Mouse (Mus musculus) intestine, embryonic 15.5 days (tissue): ENCODE data around the gene Ccr8. TPM values are rescaled to one million over a fixed set of nuclear protein-coding genes. Genes with fewer than 3 reads are reported as not detected.
"Not testable (repeated sequence)": the region's sequence is repeated elsewhere in the genome, so short reads cannot be mapped to it uniquely, and the experiment has no call there.

ENCODE experiments used
- ATAC-seq: fragments of 200-750 bp; cut with Nextera tagmentation; 2 replicates; pipeline ENCODE4 v1.8.0; 2017; ENCODE audit warnings: moderate TSS enrichment, moderate library complexity
- H3K27ac ChIP-seq: fragments of 300-500 bp; sonication (generic); 2 replicates; pipeline ENCODE4 v1.5.1; 2015; ENCODE audit warnings: mild to moderate bottlenecking, inconsistent platforms
- H3K27me3 ChIP-seq: fragments of 300-500 bp; sonication (generic); replicated peaks from 2 replicates; pipeline ENCODE4 v1.6.1; 2015; ENCODE audit warnings: inconsistent platforms
- H3K36me3 ChIP-seq: fragments of 300-500 bp; sonication (generic); 2 replicates; pipeline ENCODE4 v1.6.1; 2015; ENCODE audit warnings: inconsistent platforms
- H3K4me1 ChIP-seq: fragments of 300-500 bp; sonication (generic); replicated peaks from 2 replicates; pipeline ENCODE4 v1.6.1; 2015; ENCODE audit warnings: inconsistent platforms
- H3K4me2 ChIP-seq: fragments of 300-500 bp; sonication (generic); replicated peaks from 2 replicates; pipeline ENCODE4 v1.6.1; 2015; ENCODE audit warnings: mild to moderate bottlenecking, inconsistent platforms
- H3K4me3 ChIP-seq: fragments of 300-500 bp; sonication (generic); replicated peaks from 2 replicates; pipeline ENCODE4 v1.5.1; 2015; ENCODE audit warnings: inconsistent platforms
- H3K9ac ChIP-seq: fragments of 300-500 bp; sonication (generic); 2 replicates; pipeline ENCODE4 v1.6.1; 2015; ENCODE audit warnings: inconsistent platforms
- H3K9me3 ChIP-seq: fragments of 300-500 bp; sonication (generic); 2 replicates; pipeline ENCODE4 v1.6.1; 2016; ENCODE audit warnings: inconsistent platforms
- WGBS: fragments of 180-500 bp; shearing (Covaris S2); methylation state at CpG from one replicate; pipeline ENCODE4 v1.1.7; 2015; 5-methylcytosine and 5-hydroxymethylcytosine counted together
- polyA plus RNA-seq: library from polyadenylated mRNA; unstranded; fragments of >200 nt; fragmentation: Nextera tagmentation; extraction: Ambion mirVana; gene quantifications from 2 replicates; pipeline ENCODE4 v1.2.1, GENCODE M21; 2015

The Ccr8 gene
- polyA plus RNA-seq, 1 experiment from 2014 or later = 0.40 TPM

DNA sequence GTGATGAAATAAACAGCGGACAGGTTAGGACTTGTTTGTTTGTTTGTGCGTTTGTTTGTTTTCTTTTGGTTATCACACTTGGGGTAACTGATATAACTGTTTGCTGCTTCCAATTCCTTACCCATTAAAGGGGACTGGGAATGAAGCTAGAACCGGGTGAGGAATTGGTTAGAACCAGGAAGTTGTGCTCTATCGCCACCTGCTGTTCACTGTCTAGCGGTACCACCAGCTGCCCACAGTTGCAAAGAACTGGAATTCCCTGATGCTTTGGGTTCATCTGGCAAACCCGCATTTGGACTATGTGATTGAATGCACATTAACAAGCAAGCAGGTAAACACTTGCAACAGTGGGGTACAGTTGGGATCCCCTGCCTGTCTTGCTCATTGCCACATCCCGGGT, 6.8 kb downstream of the Ccr8 start:
- Histone ChIP-seq H3K27me3 (no peaks in the 10 kb centered on the region), H3K4me3 (no peak overlapping the region), H3K36me3 (no peaks in the 10 kb centered on the region), H3K9ac (no peak overlapping the region), H3K9me3 (no peaks in the 10 kb centered on the region), H3K27ac (no peak overlapping the region), H3K4me2 (no peak overlapping the region), H3K4me1 (no peaks in the 10 kb centered on the region)
- 22% methylated on average over 7 of the region's 7 CpGs for WGBS
- ATAC-seq = no peak

DNA sequence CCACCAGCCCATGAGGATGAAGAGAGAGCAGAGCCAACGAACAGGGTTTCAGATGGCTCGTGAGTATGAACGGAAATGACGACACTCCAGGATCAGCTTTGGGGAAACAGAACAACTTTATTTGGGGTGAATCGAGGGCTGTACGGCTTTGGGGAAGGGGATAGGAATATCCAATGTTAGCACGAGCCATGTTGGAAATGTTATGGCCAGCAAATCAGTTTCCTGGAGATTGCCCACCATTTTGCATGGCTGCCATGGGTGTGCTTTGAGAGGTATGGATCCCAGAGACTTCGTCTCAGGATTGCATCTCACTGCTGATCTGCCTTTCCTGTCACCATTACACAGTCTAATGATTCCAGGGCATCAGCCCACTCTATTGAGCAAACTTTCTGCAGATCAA, 7.4 kb downstream of the Ccr8 start:
- Histone ChIP-seq H3K4me3 (no peak overlapping the region), H3K27ac (no peak overlapping the region), H3K4me1 (no peaks in the 10 kb centered on the region), H3K9me3 (no peaks in the 10 kb centered on the region), H3K4me2 (no peak overlapping the region), H3K9ac (no peak overlapping the region), H3K36me3 (no peaks in the 10 kb centered on the region), H3K27me3 (no peaks in the 10 kb centered on the region)
- ATAC-seq = no peak
- 90% methylated on average over 8 of the region's 8 CpGs for WGBS

DNA sequence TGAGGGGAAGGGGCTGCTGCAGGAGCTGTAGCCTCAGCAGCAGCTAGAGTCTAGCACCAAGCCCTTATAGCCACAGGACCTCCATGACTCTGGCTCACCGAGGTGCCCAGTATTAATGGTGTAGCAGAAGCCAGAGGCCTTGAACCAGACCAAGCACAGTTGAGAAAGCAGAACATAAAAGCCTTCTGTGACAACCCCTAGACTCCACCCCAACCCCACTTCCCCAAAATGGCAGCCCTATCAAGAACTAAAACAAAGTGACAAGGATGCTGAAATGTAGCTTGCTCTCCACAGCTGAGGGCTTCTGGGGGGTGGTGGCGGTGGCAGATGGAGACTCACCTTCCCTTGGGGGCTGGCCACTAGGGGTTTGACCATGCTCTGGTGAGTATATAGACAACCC, 9.3 kb downstream of the Ccr8 start:
- Histone ChIP-seq H3K4me2 (no peak overlapping the region), H3K27ac (no peak overlapping the region), H3K9me3 (no peaks in the 10 kb centered on the region), H3K4me1 (no peaks in the 10 kb centered on the region), H3K9ac (no peak overlapping the region), H3K4me3 (no peak overlapping the region), H3K27me3 (no peaks in the 10 kb centered on the region), H3K36me3 (no peaks in the 10 kb centered on the region)
- no peak for ATAC-seq
- WGBS = 93% methylated on average over 2 of the region's 2 CpGs

DNA sequence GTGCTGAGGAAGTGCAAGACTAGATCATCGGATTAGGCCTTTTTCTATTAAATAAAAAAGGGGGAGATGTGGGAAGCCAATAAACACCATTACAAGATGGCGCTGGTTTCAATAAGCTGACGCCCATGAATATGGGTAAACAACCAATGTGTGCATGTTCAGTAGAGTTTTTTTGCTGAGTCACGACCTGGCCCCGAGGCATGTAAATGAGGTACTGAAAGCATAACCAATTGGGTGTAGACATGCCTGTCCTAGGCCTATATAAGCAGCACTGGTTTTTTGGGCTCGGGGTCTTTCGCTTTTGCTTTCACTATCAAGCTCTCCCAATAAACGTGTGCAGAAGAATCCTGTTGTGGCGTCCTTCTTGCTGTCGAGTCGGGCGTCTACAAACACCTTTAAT, 17.0 kb downstream of the Ccr8 start:
- H3K27ac ChIP-seq, H3K36me3 ChIP-seq, ATAC-seq, H3K4me2 ChIP-seq, H3K9ac ChIP-seq, H3K4me3 ChIP-seq, H3K27me3 ChIP-seq, H3K9me3 ChIP-seq, H3K4me1 ChIP-seq: not testable (repeated sequence)
- WGBS = 94% methylated on average over 12 of the region's 12 CpGs

DNA sequence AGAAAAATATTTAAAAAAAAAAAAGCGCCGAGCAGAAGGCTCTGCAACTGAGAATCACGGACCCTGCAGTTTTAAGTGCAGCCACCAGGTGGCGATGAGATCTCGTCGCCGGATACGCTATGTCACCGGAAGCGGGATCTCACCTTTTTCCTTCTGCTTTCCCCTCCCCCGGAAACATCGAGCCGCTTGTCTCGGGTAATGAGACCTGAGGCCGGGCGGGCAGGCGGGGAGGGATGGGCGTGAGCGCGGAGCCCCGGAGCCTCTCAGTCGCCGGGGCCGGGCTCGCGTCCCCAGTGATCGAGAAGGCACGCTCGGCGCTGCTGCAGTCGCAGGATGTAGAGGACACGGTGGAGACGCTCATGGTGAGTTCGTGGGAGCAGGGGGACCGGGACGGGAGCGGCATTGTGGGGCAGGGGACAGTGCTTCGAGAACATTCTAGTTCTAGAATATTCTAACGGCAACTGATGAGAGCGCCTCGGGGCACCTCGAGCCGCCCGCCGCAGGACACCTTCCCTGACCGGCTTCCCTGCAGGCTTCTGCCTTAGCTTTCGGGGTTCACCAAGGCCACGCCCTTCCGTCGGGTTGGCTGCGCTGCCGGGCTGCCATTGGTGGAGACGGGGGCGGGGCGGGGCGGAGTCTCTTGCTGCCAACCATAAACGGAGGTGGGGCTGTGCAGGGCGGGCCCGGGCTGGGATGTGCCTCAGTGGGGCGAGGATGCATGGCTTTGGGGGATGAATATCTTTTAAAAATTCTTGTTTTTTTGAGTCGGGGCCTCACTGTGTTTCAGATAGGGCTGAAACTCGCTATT, 18.5 kb downstream of the Ccr8 start, which contains the start of gene Slc25a38:
Slc25a38 (plus strand) TSS at position 164 of the 808 bp plus-strand sequence.
- Histone ChIP-seq H3K27me3 (no peaks in the 10 kb centered on the region), H3K4me3 (peak within 1 kb of the TSS; percentile 83), H3K36me3 (no peaks in the 10 kb centered on the region), H3K4me1 (peaks cover 5% of the 10 kb centered on the region), H3K27ac (peak within 1 kb of the TSS; percentile 97), H3K9ac (peak within 1 kb of the TSS; percentile 76), H3K9me3 (no peaks in the 10 kb centered on the region), H3K4me2 (peak within 1 kb of the TSS; percentile 73)
- ATAC-seq = peak; percentile 97
- under 1% methylated on average over 62 of the region's 62 CpGs for WGBS

DNA sequence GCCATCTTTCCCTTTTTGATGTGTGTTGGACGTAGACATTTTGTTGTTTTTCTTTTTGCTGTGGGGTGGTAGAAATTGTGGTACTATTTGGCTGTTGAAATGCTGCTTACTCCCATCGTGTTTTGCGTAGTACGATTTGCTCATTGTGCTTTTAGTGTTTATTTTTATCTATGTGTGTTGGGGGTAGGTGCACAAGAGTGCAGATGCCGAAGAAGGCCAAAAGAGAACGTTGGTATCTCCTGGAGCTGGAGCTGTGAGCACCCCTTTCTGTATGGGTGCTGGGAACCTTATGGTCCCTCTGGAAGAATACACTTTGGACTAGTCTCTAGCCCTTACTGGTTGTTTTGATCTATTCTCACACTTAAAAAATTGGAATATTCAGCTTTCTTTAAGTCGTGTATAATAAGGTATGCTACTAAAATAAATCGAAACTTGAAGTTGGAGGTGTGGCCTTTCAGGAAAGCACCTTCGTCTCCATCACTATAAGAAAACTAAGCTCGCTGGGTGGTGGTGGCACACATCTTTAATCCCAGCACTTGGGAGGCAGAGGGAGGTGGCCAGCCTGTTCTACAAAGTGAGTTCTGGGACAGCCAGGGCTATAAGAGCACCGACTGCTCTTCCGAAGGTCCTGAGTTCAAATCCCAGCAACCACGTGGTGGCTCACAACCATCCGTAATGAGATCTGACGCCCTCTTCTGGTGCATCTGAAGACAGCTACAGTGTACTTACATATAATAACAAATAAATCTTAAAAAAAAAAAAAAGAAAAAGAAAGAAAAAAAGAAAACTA, 19.4 kb downstream of the Ccr8 start:
- peaks cover 7% of the 10 kb centered on the region for H3K4me1 ChIP-seq
- no peaks in the 10 kb centered on the region for H3K36me3 ChIP-seq
- no peaks in the 10 kb centered on the region for H3K27me3 ChIP-seq
- H3K9me3 ChIP-seq = no peaks in the 10 kb centered on the region
- ATAC-seq = no peak
- H3K9ac ChIP-seq = peak overlapping the region; percentile 76; the same call in 1 of the 2 replicates
- 72% methylated on average over 15 of the region's 15 CpGs for WGBS
- H3K4me3 ChIP-seq = peak overlapping the region; percentile 83
- H3K27ac ChIP-seq = peak overlapping the region; percentile 97
- peak overlapping the region; percentile 73 for H3K4me2 ChIP-seq

DNA sequence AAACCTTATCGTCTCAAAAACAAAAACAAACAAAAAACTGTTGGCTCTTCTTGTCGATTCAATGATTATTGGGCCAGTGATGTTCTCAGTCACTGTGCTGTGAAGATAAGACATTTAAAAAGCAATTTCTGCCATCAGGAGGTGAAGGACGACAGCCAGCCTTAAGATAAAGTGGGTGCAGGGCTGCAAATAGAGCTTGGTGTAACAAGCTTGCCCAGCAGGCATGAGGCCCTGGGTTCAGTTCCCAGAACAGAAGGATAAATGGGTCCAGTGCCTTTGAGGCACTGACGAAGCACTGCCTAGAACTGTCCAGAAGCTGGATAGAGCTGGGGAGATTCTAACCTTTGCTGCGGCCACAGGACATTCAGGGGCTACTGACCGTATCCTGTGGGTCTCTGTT, 20.6 kb downstream of the Ccr8 start:
- WGBS = 90% methylated on average over 6 of the region's 6 CpGs
- ATAC-seq = no peak
- Histone ChIP-seq H3K4me1 (peaks cover 7% of the 10 kb centered on the region), H3K27me3 (no peaks in the 10 kb centered on the region), H3K9ac (no peak overlapping the region), H3K27ac (no peak overlapping the region), H3K4me3 (no peak overlapping the region), H3K36me3 (0 out of 2 replicates have a peak, but pooled peaks cover 2% of the 10 kb centered on the region), H3K4me2 (no peak overlapping the region), H3K9me3 (no peaks in the 10 kb centered on the region)

DNA sequence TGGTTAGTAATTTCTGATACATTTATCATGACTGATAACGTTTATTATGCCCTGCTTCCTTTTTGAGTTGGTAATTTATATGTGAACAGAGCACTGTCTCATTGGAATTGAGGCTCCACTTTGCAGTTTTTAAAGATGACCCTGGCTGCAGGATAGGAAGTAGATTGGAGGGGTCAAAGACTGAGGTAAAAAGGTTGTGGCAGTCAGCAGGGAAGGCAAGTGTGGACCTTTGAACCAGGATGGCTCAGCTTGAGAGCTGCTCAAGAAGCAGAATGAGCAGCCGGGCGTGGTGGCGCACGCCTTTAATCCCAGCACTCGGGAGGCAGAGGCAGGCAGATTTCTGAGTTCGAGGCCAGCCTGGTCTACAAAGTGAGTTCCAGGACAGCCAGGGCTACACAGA, 21.5 kb downstream of the Ccr8 start:
- Histone ChIP-seq H3K9me3 (no peaks in the 10 kb centered on the region), H3K4me3 (no peak overlapping the region), H3K27ac (no peak overlapping the region), H3K4me2 (no peak overlapping the region), H3K4me1 (peaks cover 7% of the 10 kb centered on the region), H3K36me3 (0 out of 2 replicates have a peak, but pooled peaks cover 5% of the 10 kb centered on the region), H3K27me3 (no peaks in the 10 kb centered on the region), H3K9ac (no peak overlapping the region)
- ATAC-seq = no peak
- WGBS = 87% methylated on average over 7 of the region's 7 CpGs

DNA sequence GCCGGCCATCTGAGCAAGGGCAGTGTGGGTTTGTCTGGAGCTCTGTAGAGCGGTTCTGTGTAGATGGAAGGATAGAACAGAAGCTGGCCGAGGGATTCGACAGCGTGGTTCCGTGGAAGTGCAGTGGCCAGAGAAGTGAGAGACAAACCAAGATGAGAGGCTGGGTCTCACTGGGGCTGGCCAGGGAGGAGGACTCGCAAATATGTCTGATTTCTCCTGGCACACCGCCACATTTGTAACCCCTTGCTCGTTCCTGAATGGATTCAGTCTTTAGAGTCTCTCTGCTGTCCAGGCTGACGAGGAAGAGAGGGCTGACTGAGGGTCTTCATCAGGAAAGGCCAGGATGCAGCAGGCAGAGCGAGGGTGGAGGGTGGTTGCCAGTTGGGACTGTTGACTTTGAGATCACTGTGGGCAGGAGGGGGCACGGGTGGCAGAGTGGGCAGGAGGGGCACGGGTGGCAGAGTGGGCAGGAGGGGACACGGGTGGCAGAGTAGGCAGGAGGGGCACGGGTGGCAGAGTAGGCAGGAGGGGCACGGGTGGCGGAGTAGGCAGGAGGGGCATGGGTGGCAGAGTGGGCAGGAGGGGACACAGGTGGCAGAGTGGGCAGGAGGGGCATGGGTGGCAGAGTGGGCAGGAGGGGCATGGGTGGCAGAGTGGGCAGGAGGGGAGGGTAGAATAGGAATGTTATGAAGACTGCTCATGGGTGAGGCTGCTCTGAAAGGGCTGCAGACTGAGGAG, 22.3 kb downstream of the Ccr8 start:
- Histone ChIP-seq H3K36me3 (0 out of 2 replicates have a peak, but pooled peaks cover 5% of the 10 kb centered on the region), H3K4me3 (no peak overlapping the region), H3K9me3 (no peaks in the 10 kb centered on the region), H3K27me3 (no peaks in the 10 kb centered on the region), H3K4me1 (peaks cover 7% of the 10 kb centered on the region), H3K4me2 (no peak overlapping the region), H3K9ac (no peak overlapping the region), H3K27ac (no peak overlapping the region)
- no peak for ATAC-seq
- 85% methylated on average over 17 of the region's 17 CpGs for WGBS

DNA sequence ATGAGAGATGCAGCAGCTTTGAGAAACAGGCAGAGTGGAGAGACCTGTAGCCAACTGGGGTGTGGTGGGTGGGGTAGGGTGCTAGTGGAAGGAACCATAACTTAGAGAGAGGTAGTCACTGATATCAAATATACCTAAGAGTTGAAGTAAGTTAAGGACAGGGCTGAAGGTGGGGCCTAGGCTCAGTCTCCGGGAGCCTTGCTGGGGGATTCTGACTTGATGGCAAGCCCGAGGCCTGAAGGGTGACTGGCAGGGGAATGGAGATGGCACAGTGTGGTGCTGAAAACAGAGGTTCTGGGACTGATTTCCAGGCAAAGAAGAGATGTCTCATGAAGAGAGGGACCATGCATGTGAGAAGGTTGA, 22.9 kb downstream of the Ccr8 start:
- Histone ChIP-seq H3K4me3 (no peak overlapping the region), H3K27ac (no peak overlapping the region)
- no peak for ATAC-seq

DNA sequence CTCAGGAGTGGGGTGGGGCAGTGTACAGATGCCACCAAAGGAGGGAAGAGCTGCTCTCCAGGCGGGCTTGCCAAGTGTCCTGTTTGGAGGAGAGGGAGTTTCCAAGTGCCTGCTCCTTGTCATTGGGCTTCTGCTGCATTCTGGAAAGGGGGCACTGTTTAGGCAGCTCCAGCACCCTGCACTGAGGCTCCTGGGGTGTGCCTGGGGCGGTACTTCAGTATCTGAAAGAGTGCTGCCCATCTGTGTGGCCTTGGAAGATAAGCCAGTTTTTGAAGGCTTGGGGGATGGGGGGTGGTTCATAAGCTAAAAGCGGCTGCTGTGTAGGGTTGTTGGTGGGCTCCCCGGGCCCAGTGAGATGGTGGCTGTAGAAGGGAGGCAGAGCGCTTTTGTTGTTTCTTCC, 23.7 kb downstream of the Ccr8 start:
- 69% methylated on average over 5 of the region's 5 CpGs for WGBS
- H3K27ac ChIP-seq = peak overlapping the region; percentile 22; the same call in 1 of the 2 replicates
- peaks cover 10% of the 10 kb centered on the region; the same call in 1 of the 2 replicates for H3K36me3 ChIP-seq
- H3K9ac ChIP-seq = no peak overlapping the region; the same call in 1 of the 2 replicates
- H3K27me3 ChIP-seq = no peaks in the 10 kb centered on the region
- peak overlapping the region; percentile 14; the same call in 1 of the 2 replicates for H3K4me2 ChIP-seq
- ATAC-seq = peak; percentile 66
- no peak overlapping the region for H3K4me3 ChIP-seq
- no peaks in the 10 kb centered on the region for H3K9me3 ChIP-seq
- H3K4me1 ChIP-seq = peaks cover 7% of the 10 kb centered on the region

More for the DNA sequence above, 22.9 kb downstream of the Ccr8 start:
- Histone ChIP-seq H3K9me3 (no peaks in the 10 kb centered on the region), H3K9ac (no peak overlapping the region), H3K4me2 (no peak overlapping the region), H3K36me3 (peaks cover 10% of the 10 kb centered on the region; the same call in 1 of the 2 replicates), H3K27me3 (no peaks in the 10 kb centered on the region), H3K4me1 (peaks cover 7% of the 10 kb centered on the region)
- WGBS = 91% methylated on average over 2 of the region's 2 CpGs

DNA sequence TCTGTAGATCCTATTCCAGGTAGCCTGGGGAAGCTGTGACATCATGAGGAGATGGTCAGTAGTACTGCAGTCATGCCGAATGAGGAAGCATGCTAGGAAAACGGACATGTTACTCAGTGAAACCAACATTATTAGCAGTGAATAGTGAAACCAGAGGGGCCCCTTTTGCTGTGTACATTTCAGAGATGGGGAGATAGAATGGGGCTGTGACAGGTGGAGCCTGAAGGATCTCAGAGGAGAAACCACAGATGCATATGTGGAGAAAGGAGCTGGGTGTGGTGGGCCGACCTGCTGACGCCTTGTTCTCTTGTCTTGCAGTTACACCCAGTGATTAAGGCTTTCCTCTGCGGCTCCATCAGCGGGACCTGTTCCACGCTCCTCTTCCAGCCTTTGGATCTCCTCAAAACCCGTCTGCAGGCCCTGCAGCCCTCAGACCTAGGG, 24.3 kb downstream of the Ccr8 start:
- H3K27ac ChIP-seq = 0 out of 2 replicates have a peak overlapping the region, but pooled peaks have one; percentile 32
- ATAC-seq = peak; percentile 66
- H3K4me1 ChIP-seq = peaks cover 4% of the 10 kb centered on the region
- H3K9ac ChIP-seq = no peak overlapping the region
- H3K4me3 ChIP-seq = no peak overlapping the region
- peak overlapping the region; percentile 1; the same call in 1 of the 2 replicates for H3K4me2 ChIP-seq
- H3K9me3 ChIP-seq = no peaks in the 10 kb centered on the region
- 60% methylated on average over 8 of the region's 8 CpGs for WGBS
- H3K27me3 ChIP-seq = no peaks in the 10 kb centered on the region
- peaks cover 10% of the 10 kb centered on the region; the same call in 1 of the 2 replicates for H3K36me3 ChIP-seq
